Mouse (Mus musculus): ENCODE data around the gene Zc3h10.

Zc3h10 gene

DNA sequence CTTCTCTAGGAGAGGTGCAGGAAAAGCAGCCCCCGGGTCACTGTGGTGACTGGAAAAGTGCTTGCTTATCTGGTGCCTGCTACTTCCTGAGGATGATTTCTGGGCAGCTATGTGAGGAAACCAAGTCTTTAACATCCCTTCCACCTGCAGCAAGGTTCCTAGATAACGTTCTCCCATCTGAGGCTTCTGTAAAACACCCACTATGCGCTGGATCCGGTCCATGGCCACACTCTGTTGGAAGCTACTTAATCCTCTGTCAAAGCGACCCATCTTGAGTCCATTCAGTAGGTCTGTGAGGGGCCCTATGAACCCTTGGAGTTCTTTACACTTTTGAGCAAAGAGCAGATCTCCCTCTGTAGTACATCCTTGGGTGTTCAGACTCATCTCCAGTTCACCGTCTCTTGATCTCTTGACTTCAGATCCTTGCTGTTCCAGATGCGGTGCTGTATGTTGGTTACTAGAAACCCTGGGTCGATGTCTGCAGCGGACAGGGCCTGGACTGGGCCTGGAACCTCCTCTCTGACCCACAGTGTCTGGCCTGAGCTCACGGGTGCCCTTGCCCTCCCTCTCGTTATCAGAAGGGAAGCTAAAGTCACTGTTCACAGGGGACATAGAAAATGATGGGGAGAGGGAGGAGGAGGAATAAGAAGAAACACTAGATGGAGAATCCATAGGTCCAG lies 2.7 kb upstream of the Zc3h10 start:
- peak; percentile 64 for DNase-seq

DNA sequence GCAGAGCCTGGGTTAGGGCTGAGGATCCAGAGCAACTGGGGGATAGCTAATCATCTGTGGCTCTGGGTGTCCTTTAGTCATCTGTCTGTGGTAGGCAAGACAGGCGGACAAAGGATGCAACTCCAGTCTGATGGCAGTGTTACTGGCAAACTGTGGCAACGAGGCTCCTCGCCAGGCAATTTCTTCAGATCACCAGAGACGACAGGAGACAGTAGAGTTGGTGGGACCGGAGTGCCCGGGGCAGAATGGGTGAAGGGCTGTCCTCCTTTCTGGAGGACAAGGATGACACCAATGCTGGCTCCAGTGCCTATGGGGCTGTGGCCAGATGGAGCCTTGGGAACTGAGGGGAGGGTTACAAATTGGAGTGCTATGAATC lies 2.1 kb upstream of the Zc3h10 start:
- DNase-seq: peak; percentile 83

DNA sequence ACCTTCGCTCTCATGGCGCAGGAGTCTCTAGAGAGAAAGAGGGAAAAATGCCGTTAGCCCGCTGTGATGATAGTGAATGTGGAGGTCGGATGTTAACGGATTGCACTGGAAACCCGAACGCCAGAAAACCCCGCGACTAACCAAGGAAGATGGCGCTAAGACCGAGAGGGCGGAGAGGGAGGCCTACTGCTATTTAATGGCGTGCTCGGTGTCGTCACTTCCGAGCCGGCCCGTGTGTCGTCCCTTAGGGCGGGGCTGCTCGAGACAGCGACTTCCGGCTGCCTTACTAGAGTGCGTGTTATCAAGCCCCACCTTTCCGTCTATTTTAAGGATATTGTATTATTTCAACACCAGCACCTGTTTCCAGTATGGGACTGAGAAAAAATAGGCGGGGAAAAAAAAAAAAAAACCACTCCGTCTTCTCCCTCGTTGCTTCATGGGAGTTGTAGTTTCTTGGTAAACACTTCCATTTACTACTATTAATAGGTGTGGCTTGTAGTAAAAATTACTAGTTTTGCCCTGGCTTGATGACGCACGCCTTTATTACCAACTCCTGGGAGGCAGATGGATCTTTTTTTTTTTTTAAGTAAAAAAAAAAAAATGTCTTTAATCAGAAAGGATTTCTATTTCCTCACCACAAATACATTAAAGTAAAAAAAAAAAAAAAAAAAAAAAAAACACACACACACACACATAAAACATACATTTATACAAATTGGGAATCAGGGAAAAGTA lies 1.5 kb upstream of the Zc3h10 start, which contains the start of gene Rpl41:
Gene Rpl41 (minus strand): TSS at position 359 of the 735 bp plus-strand sequence.
- DNase-seq: peak; percentile 97

DNA sequence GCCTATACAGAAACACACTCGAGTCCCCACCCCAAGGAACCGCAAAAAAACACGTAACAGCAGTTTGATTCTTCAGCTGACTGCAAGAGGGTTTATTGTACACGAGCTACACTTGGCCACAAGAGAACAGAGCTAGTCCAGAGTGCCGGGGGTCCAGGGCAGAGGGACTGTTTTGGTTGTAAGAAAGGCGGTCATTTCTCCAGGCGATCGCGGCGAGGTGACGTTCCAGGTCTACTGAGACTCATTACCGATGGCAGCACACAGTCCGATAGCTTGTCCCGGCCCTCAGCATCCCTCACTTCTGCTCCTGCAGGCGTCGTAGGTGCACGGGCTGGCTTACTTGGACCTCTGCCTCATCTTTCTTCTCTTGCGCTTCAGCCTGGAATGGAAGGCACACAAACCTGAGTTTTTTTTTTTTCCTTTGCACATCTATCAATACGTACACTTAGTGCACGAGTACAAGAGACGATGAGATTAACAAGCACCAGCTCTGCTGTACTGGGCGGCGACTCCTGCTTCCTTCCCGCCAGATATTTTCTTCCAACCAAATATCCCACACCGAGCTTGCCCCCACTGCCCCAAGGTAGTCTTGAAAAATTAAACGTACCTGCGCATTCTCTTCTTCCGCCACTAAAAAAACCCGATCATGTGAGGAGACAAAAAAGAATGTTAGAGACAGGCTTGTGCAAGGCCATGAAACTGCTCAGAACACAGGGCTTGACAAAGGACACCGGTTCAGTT lies 647 bp upstream of the Zc3h10 start:
- peak; percentile 62 for DNase-seq

DNA sequence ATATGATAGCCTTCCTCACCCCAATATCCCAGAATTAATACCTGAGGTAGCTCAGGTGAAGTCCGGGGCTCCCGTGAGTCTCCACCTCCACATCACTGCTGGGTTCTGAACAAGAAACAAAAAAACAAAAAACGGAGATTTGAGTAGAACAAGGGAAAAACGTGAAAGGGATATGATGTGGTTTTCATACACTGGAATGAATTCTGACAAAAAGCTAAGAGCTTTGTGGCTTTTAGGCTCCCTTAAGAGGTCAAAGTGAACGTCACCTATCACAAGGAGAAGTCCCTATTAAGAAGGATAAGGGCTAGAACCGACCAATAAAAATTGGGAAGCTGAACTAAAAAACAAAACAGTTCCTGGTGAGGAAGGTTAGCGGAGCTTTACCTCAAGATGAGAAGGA lies 787 bp downstream of the Zc3h10 start:
- DNase-seq: no peak

DNA sequence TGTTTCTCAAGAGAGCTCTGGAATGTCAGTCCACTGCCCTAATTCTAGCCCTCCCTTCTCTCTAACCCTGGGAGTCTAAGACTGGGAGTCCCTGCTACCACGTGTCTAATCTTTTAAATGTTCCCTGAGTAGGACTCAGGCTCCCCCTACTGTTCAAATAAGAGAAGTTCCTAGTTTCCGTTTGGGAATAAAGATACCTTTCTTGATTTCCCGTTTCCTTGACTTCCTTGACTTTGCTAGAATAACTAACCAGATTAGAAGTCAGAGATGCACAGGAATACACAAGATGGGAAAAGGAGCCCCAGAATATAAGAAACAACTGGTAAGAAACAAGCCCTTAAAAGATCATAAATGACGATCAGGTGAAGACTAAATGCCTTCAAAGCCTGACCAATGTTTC lies 1.2 kb downstream of the Zc3h10 start:
- peak; percentile 35 for DNase-seq

DNA sequence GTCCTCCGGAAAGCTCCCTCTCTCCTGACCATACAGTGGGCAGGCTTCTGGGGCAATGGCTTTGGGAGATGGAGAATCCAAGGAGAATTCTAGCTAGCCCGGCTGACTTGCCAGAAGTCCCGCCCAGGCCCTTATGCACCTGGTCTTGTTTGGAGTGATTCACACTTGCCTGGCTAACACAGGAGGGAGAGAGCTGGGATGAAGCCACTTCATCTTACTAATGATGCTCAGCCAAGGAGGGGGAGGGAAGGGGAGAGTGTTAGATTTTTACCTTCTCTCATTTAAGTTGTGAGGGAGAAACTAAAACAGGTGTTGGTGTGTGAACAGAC lies 2.0 kb downstream of the Zc3h10 start:
- DNase-seq: peak; percentile 56

DNA sequence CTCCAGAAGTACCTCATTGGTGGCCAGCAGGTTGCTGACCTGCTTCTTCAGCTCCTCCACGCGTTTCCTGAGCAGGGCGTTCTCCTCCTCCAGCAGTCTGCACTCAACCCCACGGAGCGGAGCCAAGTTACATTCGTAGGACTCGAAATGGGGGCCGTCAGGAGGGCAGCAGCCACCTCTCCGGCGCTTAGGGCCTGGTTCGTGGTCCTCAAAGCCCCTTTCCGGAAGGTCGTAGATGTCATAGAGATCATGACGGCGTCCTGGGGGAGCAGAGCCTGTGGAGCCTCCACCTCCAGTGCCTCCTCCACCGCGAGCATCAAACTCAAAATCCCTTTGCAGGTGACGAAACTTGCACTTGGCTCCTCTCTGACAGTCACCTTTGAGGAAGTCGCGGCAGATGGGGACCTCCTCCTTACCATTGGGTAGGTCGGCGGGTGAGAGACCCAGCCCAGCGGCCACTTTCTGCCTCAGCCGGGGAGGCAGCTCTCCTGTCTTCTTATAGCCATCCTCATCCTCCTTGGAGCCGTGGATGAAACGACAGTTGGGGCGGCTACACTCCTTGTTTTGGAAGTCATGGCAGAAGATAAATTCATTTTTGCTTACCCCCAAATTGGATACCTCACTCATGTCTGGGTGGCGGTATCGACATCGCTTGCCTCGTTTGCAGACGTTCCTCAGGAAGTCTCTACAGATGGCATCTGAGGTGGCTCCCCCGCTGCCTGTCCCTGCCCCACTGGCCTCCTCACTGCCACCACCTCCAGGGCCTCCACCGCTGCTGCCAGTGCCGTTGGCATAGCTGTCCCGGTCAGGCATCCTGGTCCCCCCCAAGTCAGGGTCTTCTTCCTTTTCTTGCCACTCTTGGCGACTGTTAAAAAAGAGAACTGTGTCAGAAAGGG lies 2.7 kb downstream of the Zc3h10 start:
- DNase-seq: peak; percentile 62

DNA sequence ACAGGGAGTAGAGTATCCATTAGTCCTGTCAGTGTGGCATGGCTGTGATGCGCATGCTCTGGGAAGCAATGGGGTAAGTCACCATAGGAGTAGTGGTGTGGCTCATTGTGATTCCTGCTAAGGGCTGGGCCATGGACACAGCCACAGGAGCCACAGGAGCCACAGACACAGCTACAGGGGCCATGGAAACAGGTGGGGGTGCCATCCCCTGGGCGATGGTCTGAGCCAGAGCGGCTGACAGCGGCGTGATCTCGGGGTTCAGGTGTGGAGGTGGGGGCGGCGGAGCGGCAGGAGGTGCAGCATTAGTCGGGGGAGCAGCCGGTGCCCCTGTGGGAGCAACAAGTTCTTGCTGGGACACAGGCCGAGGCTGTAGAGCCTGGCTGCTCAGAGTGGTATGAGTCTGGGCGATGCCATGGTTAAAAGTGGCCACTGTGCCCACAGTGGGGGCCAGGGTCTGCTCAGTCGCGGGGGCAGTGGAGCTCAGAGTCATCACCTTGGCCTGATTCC lies 3.4 kb downstream of the Zc3h10 start:
- peak; percentile 54 for DNase-seq

DNA sequence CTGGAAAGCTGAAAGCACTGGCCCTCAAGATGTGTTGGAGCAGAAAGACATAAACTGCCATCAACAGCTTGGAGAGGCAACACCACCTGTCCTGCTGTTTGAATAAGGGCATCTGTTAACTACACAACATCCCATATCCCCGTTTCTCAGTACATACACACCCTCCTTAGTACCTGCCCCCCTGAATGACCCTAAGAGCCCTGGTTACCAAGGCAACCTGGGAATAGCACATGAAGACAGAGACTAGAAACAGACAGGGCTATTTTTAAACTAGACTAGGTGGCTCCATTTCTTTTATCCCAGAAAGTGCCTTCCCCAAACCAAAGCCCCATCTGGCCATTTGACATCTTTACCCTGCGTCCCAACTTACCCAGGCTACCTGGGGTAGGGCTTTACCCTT lies 4.5 kb downstream of the Zc3h10 start:
- no peak for DNase-seq

DNA sequence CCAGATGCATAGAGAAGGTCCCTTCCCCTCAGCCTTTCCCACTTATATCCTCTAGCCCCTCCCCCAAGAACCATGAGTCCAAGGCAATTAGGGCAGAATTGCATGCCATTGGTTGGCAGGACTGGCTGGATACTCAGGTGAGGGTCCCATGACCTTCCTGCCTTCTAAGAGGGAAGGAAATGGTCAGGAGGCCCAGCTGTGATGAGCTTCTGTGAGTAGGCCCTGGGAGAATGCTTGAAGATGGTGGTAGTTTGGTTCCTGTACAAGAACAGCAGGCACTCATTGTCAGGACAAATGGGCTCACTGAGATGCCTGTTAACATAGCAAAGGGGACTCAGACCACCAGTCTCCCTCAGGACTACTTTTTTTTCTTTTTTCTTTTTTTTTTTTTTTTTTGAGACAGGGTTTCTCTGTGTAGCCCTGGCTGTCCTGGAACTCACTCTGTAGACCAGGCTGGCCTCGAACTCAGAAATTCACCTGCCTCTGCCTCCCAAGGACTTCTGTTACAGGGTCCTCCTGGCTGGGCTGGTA lies 9.2 kb downstream of the Zc3h10 start:
- no peak for DNase-seq

DNA sequence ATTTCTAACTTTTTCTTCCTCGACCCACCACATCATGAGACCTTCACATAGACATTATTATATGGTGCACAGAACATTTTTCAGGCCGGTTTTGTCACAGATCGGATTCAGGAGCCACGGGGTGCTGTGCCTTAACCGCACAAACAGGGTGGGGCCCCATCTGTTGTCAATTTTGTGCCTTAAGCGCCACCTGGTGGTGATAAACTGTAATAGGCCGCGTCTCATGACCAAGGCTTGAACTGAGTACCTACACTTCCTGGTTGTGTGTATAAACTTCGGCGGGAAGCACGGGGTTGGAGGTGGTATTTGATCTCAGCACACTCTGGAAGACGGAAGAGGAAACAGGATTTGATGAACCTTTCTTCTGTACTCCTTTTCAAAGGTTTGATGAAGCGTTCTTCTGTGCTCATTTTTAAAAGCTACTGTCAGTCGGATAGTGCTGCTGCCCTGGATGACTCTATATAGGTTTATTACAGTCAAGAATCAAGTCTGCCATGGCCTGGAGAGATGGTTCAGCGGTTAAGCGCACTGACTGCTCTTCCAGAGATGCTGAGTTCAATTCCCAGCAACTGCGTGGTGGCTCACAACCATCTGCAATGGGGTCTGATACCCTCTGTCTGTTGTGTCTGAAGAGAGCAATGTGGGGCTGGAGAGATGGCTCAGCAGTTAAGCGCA lies 11.2 kb downstream of the Zc3h10 start:
- peak; percentile 89 for DNase-seq

DNA sequence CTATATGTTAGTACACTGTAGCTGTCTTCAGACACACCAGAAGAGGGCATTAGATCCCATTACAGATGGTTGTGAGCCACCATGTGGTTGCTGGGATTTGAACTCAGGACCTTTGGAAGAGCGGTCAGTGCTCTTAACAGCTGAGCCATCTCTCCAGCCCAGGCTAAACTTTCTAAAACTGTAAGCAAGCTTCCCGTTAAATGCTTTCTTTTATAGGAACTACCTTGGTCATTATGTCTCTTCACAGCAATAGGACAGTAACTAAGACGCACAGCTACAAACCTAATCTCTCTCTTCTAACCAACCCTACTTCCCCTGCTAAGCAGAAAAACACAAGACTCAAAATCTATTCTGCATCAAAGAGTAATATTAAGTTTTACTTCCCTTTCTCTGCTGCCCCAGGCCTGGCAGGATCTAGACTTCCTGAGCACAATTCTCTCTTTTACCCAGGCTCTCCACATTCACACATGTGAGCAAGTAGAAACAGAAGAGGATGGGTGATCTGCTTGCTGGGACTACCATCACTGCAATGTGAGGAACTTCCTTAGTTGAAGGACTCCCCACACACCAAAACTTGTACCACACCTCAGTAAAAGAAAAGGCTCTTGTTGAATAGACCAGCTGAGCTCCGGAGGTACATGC lies 11.8 kb downstream of the Zc3h10 start:
- no peak for DNase-seq

DNA sequence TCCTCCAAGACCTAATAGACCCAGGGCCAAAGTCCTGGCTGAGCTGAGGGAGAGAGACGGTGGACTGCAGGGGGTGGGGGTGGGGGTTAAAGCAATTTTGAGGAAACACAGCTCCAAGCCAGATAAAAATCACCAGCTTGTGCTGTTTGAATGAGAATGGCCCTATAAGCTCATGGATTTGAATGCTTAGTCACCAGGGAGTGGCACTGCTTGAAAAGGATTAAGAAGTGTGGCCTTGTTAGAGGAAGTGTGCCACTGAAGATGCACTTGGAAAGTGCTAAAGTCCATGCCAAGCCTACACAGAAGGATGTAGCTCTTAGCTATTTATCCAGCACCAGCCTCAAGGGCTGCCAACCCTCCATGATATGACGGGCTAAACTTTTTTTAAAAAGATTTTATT lies 12.4 kb downstream of the Zc3h10 start:
- no peak for DNase-seq

DNA sequence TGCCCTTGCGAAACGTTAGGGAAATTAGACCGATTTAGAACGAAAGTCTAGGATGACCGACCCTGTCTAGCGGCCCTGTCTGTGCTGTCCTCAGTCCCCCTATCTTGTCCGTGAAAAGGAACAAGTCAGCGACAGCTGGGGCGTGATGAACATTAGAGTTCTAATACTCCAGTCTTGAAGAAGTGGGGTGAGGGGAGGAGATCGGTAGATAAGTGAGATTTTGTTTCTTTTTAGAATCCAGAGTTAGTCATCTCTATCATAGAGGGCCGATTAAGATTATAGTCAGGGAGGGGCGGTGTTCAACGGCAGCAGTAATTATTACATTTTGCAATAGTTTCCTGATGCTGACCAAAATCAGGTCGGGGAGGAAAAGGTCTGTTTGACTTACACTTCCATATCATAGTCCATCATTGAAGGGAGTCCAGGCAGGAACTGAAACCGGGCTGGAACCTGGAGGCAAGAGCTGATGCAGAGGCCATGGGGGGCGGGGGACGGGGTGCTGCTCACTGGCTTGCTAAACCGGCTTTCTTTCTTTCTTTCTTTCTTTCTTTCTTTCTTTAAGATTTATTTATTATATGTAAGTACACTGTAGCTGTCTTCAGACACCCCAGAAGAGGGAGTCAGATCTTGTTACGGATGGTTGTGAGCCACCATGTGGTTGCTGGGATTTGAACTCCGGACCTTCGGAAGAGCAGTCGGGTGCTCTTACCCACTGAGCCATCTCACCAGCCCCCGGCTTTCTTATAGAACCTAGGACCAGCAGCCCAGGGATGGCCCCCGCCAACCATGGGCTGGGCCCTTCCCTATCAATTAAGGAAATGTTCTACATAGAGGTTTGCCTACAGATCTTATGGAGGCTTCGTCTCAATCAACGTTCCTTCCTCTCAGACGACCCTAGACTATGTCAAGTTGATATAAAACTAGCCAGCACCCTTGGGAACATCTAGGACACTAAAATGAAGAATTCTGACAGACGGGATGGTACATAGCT lies 20.9 kb downstream of the Zc3h10 start:
- no peak for DNase-seq

DNA sequence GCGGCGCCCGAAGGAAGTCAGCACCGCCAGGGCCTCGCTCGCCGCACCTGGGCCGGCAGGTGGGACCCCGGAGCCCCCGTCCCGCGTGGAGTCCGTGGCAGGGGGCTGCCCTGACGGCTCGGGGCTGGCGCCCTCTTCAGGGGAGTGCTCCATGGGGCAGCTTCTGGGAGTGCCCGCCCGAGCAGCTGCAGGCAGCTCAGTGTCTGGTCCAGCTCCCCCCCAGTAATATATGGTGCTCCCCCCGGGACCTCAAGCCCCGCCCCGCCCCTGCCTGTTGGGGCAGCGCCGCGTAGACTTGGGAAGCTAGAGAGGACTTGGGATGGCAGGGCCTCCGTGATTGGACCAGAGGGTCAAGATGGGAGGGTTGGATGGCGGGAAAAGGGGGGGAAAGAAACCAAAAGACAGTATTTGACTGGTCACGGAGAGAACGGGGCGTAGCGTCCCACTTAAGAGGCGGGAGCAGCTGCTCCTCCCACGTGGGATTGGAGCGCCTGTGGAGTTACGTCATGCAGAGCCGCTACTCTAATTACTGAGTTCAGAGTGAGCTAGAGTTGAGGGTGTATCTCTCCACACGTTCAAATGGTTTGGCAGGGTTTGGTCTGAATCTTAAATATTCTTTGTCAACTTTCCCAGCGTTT lies 21.8 kb downstream of the Zc3h10 start, which contains the start of gene Esyt1:
Gene Esyt1 (minus strand): TSS at position 201 of the 638 bp plus-strand sequence.
- peak; percentile 98 for DNase-seq

DNA sequence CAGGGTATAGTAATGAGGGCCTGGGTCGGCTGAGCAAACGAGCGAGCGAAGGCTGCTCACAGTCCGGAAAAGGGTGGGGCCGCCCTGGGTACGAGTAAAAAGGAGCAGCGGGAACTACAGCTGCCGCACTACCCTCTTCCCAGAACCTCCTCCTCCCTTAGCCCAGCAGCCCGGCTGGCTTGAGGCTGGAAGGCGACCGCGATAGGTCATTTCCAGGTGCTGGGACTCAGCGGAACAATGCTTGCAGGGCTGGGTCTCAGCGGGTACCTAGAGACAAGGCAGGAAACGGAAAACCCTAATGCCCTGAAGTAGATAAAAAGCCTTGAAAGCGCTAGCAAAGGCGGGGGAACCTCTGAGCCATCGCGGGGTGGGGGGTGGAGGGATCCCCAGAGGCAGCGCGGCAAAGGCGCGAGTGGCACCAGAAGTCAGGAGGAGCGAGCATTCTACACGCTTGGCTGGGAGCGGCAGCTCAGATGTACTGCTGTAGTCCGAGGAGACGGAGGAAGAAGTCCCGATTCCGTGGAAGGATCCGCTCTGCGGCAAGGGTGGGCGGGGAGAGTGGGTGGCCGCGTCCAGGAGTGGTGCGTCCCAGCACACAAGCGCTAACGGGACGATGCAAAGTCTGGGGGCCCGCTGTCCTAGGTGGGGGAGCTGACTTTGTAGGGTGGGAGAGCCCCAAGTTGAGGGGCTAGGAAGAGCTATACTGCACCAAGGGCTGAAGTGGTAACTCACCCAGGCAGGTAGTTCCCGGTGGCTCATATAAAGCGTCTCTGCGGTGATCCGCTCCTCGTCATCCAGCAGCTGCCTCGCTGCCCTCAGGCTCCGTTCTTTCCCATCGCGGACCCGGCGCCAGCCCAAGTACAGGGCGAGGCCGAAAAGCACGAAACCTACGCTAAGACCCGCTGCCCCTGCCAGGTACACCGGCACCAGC lies 22.6 kb downstream of the Zc3h10 start:
- peak; percentile 65 for DNase-seq

DNA sequence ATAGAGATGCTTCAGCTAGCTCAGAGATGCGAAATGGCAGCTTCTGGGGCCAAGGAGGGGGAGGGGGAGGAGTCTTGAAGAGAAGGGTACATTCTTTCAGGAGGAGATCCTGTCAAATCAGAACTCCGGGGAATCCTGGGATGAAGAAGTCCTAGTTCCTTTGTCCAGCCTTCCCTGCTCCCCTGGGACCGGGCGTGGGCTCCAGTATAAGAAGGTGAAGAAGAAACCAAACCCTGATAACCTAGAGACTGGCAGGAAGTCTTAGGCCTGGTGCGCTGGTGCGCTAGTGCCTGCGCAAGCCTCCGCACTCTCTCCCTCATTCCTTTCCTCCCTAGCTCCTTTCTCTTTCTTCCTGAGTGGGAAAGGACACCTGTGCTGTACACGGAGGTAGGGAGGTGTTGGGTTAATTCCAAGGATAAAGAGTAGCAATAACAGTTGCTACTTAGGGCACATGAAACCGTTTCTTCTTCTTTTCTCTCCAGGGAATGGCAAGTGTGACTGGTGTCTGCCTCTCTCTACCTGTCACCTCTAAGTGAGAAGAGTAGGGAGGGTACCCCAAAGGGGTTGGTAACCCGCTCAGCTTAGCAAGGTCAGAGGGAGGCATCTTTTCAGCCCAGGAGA lies 23.4 kb downstream of the Zc3h10 start:
- DNase-seq: no peak

Data from cerebellum, adult 9-11 months (tissue).